ENCODE assay signal across 8 mouse cellular contexts in genomic region chr11:117930781-117931338, GRCm38 (mm10). TPM values are rescaled to one million over a fixed set of nuclear protein-coding genes. Genes with fewer than 3 reads are reported as not detected.
DNase-seq lines count a peak whose midpoint lies in the region; ATAC-seq lines count a peak whose summit lies in the region.

No protein-coding gene starts in this region.

- peak overlapping the region; percentile 43 for H3K4me3 ChIP-seq in embryonic facial prominence, embryonic 12.5 days
- peak overlapping the region; percentile 53 for H3K4me3 ChIP-seq in heart, embryonic 15.5 days
- peak overlapping the region; percentile 17 for H3K4me3 ChIP-seq in stomach, embryonic 14.5 days (ENCODE audit: low read depth, low read length)

- H3K27ac ChIP-seq in embryonic facial prominence, embryonic 12.5 days: no peak overlapping the region; the same call in 1 of the 2 replicates
- no peak overlapping the region for H3K27ac ChIP-seq in heart, embryonic 15.5 days
- H3K27ac ChIP-seq in stomach, embryonic 14.5 days (ENCODE audit: low read length): no peak overlapping the region

- H3K36me3 ChIP-seq in embryonic facial prominence, embryonic 12.5 days: no peaks in the 10 kb centered on the region
- H3K36me3 ChIP-seq in heart, embryonic 15.5 days: no peaks in the 10 kb centered on the region
- no peaks in the 10 kb centered on the region for H3K36me3 ChIP-seq in stomach, embryonic 14.5 days (ENCODE audit: control insufficient read depth, insufficient read depth, low read length)

- DNase-seq in ovary, postnatal 36 days (ENCODE audit: low spot score): peak; percentile 58
- no peak for DNase-seq in ovary, postnatal 10 days (ENCODE audit: low spot score)
- DNase-seq in left cerebral cortex, postnatal 14 days (ENCODE audit: low spot score in 2 of 2): peak; percentile 49

- H3K9ac ChIP-seq in embryonic facial prominence, embryonic 12.5 days: peak overlapping the region; percentile 69
- peak overlapping the region; percentile 53 for H3K9ac ChIP-seq in heart, embryonic 15.5 days
- no peak overlapping the region for H3K9ac ChIP-seq in stomach, embryonic 14.5 days (replicated peaks; ENCODE audit: low read depth, low read length)

- no peaks in the 10 kb centered on the region for H3K9me3 ChIP-seq in embryonic facial prominence, embryonic 12.5 days
- H3K9me3 ChIP-seq in heart, embryonic 15.5 days (replicated peaks): no peaks in the 10 kb centered on the region
- no peaks in the 10 kb centered on the region for H3K9me3 ChIP-seq in stomach, embryonic 14.5 days (ENCODE audit: control insufficient read depth, low read depth, low read length)

- 2% methylated on average over 47 of the region's 48 CpGs for WGBS in embryonic facial prominence, embryonic 12.5 days
- 2% methylated on average over 48 of the region's 48 CpGs for WGBS in heart, embryonic 15.5 days
- 3% methylated on average over 48 of the region's 48 CpGs for WGBS in stomach, embryonic 14.5 days

- peaks cover 19% of the 10 kb centered on the region for H3K27me3 ChIP-seq in embryonic facial prominence, embryonic 12.5 days
- peaks cover 28% of the 10 kb centered on the region for H3K27me3 ChIP-seq in heart, embryonic 15.5 days
- no peaks in the 10 kb centered on the region for H3K27me3 ChIP-seq in stomach, embryonic 14.5 days (ENCODE audit: control insufficient read depth, insufficient read depth, low read length)

- H3K4me1 ChIP-seq in embryonic facial prominence, embryonic 12.5 days: peaks cover 51% of the 10 kb centered on the region
- peaks cover 49% of the 10 kb centered on the region for H3K4me1 ChIP-seq in heart, embryonic 15.5 days (replicated peaks)
- peaks cover 49% of the 10 kb centered on the region for H3K4me1 ChIP-seq in stomach, embryonic 14.5 days (ENCODE audit: control insufficient read depth, insufficient read depth, low read length)

- H3K4me2 ChIP-seq in embryonic facial prominence, embryonic 12.5 days (replicated peaks): peak overlapping the region; percentile 89
- H3K4me2 ChIP-seq in heart, embryonic 15.5 days: peak overlapping the region; percentile 93
- peak overlapping the region; percentile 51 for H3K4me2 ChIP-seq in stomach, embryonic 14.5 days (replicated peaks; ENCODE audit: low read depth, low read length)

- intact Hi-C loops in left cerebral cortex, postnatal 14 days (cut with DNase I): no loop called here

- ATAC-seq in embryonic facial prominence, embryonic 12.5 days (ENCODE audit: insufficient number of reproducible peaks, insufficient read depth, low FRiP score, low TSS enrichment): 0 out of 2 replicates have a peak, but pooled peaks have one; percentile 7
- ATAC-seq in heart, embryonic 15.5 days (replicated peaks; ENCODE audit: insufficient number of reproducible peaks, insufficient read depth, low FRiP score, low read depth): no peak; the same call in 1 of the 2 replicates
- 0 out of 2 replicates have a peak, but pooled peaks have one; percentile 15 for ATAC-seq in megakaryocyte-erythroid progenitor cell, adult 5-6 weeks (replicated peaks; ENCODE audit: low FRiP score, low TSS enrichment, poor library complexity, severe bottlenecking)
- no peak for ATAC-seq in stomach, embryonic 14.5 days (ENCODE audit: insufficient number of reproducible peaks, insufficient read depth, low FRiP score, low read depth)
- no peak for ATAC-seq in erythroblast, adult 5-6 weeks (replicated peaks; ENCODE audit: low FRiP score, poor library complexity, severe bottlenecking)

RNA-seq across cellular contexts. Expression of gene Socs3, which starts 39.0 kb away (rescaled TPM):
- 18.4 and 19.3 TPM in 2 replicates for polyA plus RNA-seq in embryonic facial prominence, embryonic 12.5 days (2016; fragmentation: Nextera tagmentation; extraction: Ambion mirVana)
- polyA plus RNA-seq in heart, embryonic 15.5 days (2015; fragmentation: Nextera tagmentation; extraction: Ambion mirVana): 6.7 and 10.9 TPM in 2 replicates
- total RNA-seq in left cerebral cortex, postnatal 14 days (2021): 1 to 10 TPM; 3.7 to 3.8 TPM
- not detected in 2 replicates for total RNA-seq in megakaryocyte-erythroid progenitor cell, adult 5-6 weeks (2014; fragmentation: Nextera tagmentation)
- total RNA-seq in megakaryocyte-erythroid progenitor cell, adult 5-6 weeks (2017): 2.0 and 3.5 TPM in 2 replicates
- 9.2 and 11.5 TPM in 2 replicates for polyA plus RNA-seq in stomach, embryonic 14.5 days (2014; fragmentation: Nextera tagmentation; extraction: Ambion mirVana)
- 0.19 and 0.42 TPM in 2 replicates for total RNA-seq in erythroblast, adult 5-6 weeks (2015; ENCODE audit: low replicate concordance)
- 1.3 and 1.5 TPM in 2 replicates for total RNA-seq in erythroblast, adult 5-6 weeks (2017; ENCODE audit: low replicate concordance)

RNA-seq across cellular contexts. Expression of gene Pgs1, which starts 55.2 kb away (rescaled TPM):
- 43.0 and 46.2 TPM in 2 replicates for polyA plus RNA-seq in embryonic facial prominence, embryonic 12.5 days (2016; fragmentation: Nextera tagmentation; extraction: Ambion mirVana)
- polyA plus RNA-seq in heart, embryonic 15.5 days (2015; fragmentation: Nextera tagmentation; extraction: Ambion mirVana): 21.9 and 26.8 TPM in 2 replicates
- 10 to 100 TPM; 74.4 to 76.2 TPM for total RNA-seq in left cerebral cortex, postnatal 14 days (2021)
- total RNA-seq in megakaryocyte-erythroid progenitor cell, adult 5-6 weeks (2014; fragmentation: Nextera tagmentation): 20.5 and 27.5 TPM in 2 replicates
- 5.6 and 6.4 TPM in 2 replicates for total RNA-seq in megakaryocyte-erythroid progenitor cell, adult 5-6 weeks (2017)
- 30.6 and 30.8 TPM in 2 replicates for polyA plus RNA-seq in stomach, embryonic 14.5 days (2014; fragmentation: Nextera tagmentation; extraction: Ambion mirVana)
- total RNA-seq in erythroblast, adult 5-6 weeks (2015; ENCODE audit: low replicate concordance): 9.2 and 14.6 TPM in 2 replicates
- 20.8 and 32.9 TPM in 2 replicates for total RNA-seq in erythroblast, adult 5-6 weeks (2017; ENCODE audit: low replicate concordance)

RNA-seq across cellular contexts. Expression of gene Tha1, which starts 57.6 kb away (rescaled TPM):
- 2.5 and 2.8 TPM in 2 replicates for polyA plus RNA-seq in embryonic facial prominence, embryonic 12.5 days (2016; fragmentation: Nextera tagmentation; extraction: Ambion mirVana)
- polyA plus RNA-seq in heart, embryonic 15.5 days (2015; fragmentation: Nextera tagmentation; extraction: Ambion mirVana): 5.5 and 6.4 TPM in 2 replicates
- 1 to 10 TPM; 3.4 to 5.1 TPM for total RNA-seq in left cerebral cortex, postnatal 14 days (2021)
- 1.8 and 4.9 TPM in 2 replicates for total RNA-seq in megakaryocyte-erythroid progenitor cell, adult 5-6 weeks (2014; fragmentation: Nextera tagmentation)
- 2.8 and 3.8 TPM in 2 replicates for total RNA-seq in megakaryocyte-erythroid progenitor cell, adult 5-6 weeks (2017)
- 5.8 and 6.4 TPM in 2 replicates for polyA plus RNA-seq in stomach, embryonic 14.5 days (2014; fragmentation: Nextera tagmentation; extraction: Ambion mirVana)
- total RNA-seq in erythroblast, adult 5-6 weeks (2015; ENCODE audit: low replicate concordance): not detected in 2 replicates
- 1.6 TPM in 1 of 2 replicates, not detected in the other for total RNA-seq in erythroblast, adult 5-6 weeks (2017; ENCODE audit: low replicate concordance)

Comparison
In these comparisons a context has a peak if more than half of its experiments do, and no peak if none do; other contexts are left out.
1. ATAC-seq: peak in embryonic facial prominence, embryonic 12.5 days (single experiment) and megakaryocyte-erythroid progenitor cell, adult 5-6 weeks (single experiment); none in heart, embryonic 15.5 days (single experiment), stomach, embryonic 14.5 days (single experiment) and erythroblast, adult 5-6 weeks (single experiment).
2. Peak in every context shown above with its lines, with median percentiles within 50 percentile points of each other: H3K4me2 ChIP-seq and H3K4me3 ChIP-seq.